Mouse (Mus musculus): ENCODE data around the gene Foxe1. TPM values are rescaled to one million over a fixed set of nuclear protein-coding genes. Genes with fewer than 3 reads are reported as not detected.

The Foxe1 gene
- 0.04 TPM in 1 of 2 replicates, not detected in the other for total RNA-seq (2012; rRNA removed)
- polyA plus RNA-seq (2012; ENCODE audit: insufficient read depth in 1 of 2, insufficient read length in 2 of 2, low read depth in 1 of 2, low replicate concordance in 2 of 2, missing spikeins in 1 of 2): not detected

- H3K79me2 ChIP-seq (ENCODE audit: control insufficient read depth, insufficient read depth, low read length, poor library complexity): no peaks in the 10 kb centered on the region
- peaks cover 2 to 7% of the 10 kb centered on the region in 2 experiments; a peak in 3 of 4 replicates for H3K27me3 ChIP-seq (ENCODE audit: control insufficient read depth in 1 of 2, insufficient read depth in 2 of 2, low read length in 2 of 2)
- no peak within 1 kb of the TSS for H3K9ac ChIP-seq (ENCODE audit: control insufficient read depth, low read depth, low read length, poor library complexity, severe bottlenecking)
- no peak within 1 kb of the TSS for H3K4me3 ChIP-seq (ENCODE audit: control insufficient read depth in 1 of 2, insufficient read depth in 1 of 2, low read depth in 2 of 2, low read length in 2 of 2)
- no peaks in the 10 kb centered on the region for H3K36me3 ChIP-seq (ENCODE audit: control insufficient read depth in 1 of 2, insufficient read depth in 2 of 2, low read length in 2 of 2)
- no peaks in the 10 kb centered on the region for H3K4me1 ChIP-seq (ENCODE audit: control insufficient read depth in 1 of 2, insufficient read depth in 2 of 2, low read length in 2 of 2)
- H3K27ac ChIP-seq (ENCODE audit: control insufficient read depth, low read depth, low read length): no peak within 1 kb of the TSS
- no peak for DNase-seq (ENCODE audit: low read depth, low spot score)
- no peaks in the 10 kb centered on the region for H3K9me3 ChIP-seq (replicated peaks; ENCODE audit: insufficient read depth, low read length)
- TF ChIP-seq ZKSCAN1 (IDR thresholded peaks at IDR 0.05; ENCODE audit: low read depth, low read length) (no peak), NRF1 (IDR thresholded peaks at IDR 0.05; ENCODE audit: insufficient read depth, low read depth, low read length, poor library complexity, severe bottlenecking) (no peak), SMC3 (IDR thresholded peaks at IDR 0.05; ENCODE audit: low read depth, low read length) (no peak), GABPA (IDR thresholded peaks at IDR 0.05; ENCODE audit: low read depth, low read length) (no peak), TCF12 (IDR thresholded peaks at IDR 0.05; ENCODE audit: low read depth, low read length) (no peak), TBP (IDR thresholded peaks at IDR 0.05; ENCODE audit: low read depth, low read length) (no peak), MYB (IDR thresholded peaks at IDR 0.05; ENCODE audit: low read depth, low read length) (no peak), EP300 (IDR thresholded peaks at IDR 0.05; ENCODE audit: low read depth in 1 of 2, low read length in 2 of 2) (no peak), NELFE (IDR thresholded peaks at IDR 0.05; ENCODE audit: low read depth, low read length) (no peak), ZC3H11A (IDR thresholded peaks at IDR 0.05; ENCODE audit: low read depth, low read length) (no peak), POLR2A (IDR thresholded peaks at IDR 0.05; ENCODE audit: control insufficient read depth in 1 of 2, insufficient read depth in 1 of 2, low read depth in 1 of 2, low read length in 2 of 2, poor library complexity in 1 of 2) (no peak), USF2 (IDR thresholded peaks at IDR 0.05; ENCODE audit: borderline replicate concordance in 1 of 2, insufficient read depth in 1 of 2, low read depth in 1 of 2, low read length in 2 of 2) (no peak)
Measured at GRCm38 (mm10) chr4:46343596-46344260, at the start of gene Foxe1. Gene Foxe1, plus strand, starts transcription at chr4:46343609.

- H3K4me3 ChIP-seq (ENCODE audit: control insufficient read depth in 1 of 2, insufficient read depth in 1 of 2, low read depth in 2 of 2, low read length in 2 of 2): peak overlapping the region; percentile 81 to 97
- no peak for TF ChIP-seq MXI1 (IDR thresholded peaks at IDR 0.05; ENCODE audit: low read depth, low read length)
- no peak for TF ChIP-seq GATA1 (IDR thresholded peaks at IDR 0.05; ENCODE audit: low read depth, low read length)
- H3K4me1 ChIP-seq (ENCODE audit: control insufficient read depth in 1 of 2, insufficient read depth in 2 of 2, low read length in 2 of 2): peaks cover 4% of the 10 kb centered on the region in 2 experiments
- H3K27ac ChIP-seq (ENCODE audit: control insufficient read depth, low read depth, low read length): no peak overlapping the region
- H3K36me3 ChIP-seq (ENCODE audit: control insufficient read depth in 1 of 2, insufficient read depth in 2 of 2, low read length in 2 of 2): no peaks in the 10 kb centered on the region; a peak in 1 of 4 replicates
- H3K9ac ChIP-seq (ENCODE audit: control insufficient read depth, low read depth, low read length, poor library complexity, severe bottlenecking): peak overlapping the region; percentile 95
- no peaks in the 10 kb centered on the region for H3K9me3 ChIP-seq (replicated peaks; ENCODE audit: insufficient read depth, low read length)
- peaks cover 7 to 9% of the 10 kb centered on the region in 2 experiments for H3K27me3 ChIP-seq (ENCODE audit: control insufficient read depth in 1 of 2, insufficient read depth in 2 of 2, low read length in 2 of 2)
- peak; percentile 43 for DNase-seq (ENCODE audit: low read depth, low spot score)
- H3K79me2 ChIP-seq (ENCODE audit: control insufficient read depth, insufficient read depth, low read length, poor library complexity): no peaks in the 10 kb centered on the region; the same call in 1 of the 2 replicates
Measured at GRCm38 (mm10) chr4:46304071-46304470, 39.3 kb upstream of the Foxe1 start.

Measured in MEL (cell line).